Mouse (Mus musculus) kidney, adult 10 weeks (tissue): ENCODE results near the gene Cnih3. TPM values are rescaled to one million over a fixed set of nuclear protein-coding genes. Genes with fewer than 3 reads are reported as not detected.

ENCODE experiments used
- polyA plus RNA-seq: library from polyadenylated mRNA; stranded (reverse); fragments of 350-450 nt; fragmentation: Illumina TruSeq; extraction: RNeasy Lipid Tissue Mini Kit (QIAGEN cat#74804); gene quantifications from one replicate; pipeline ENCODE4 v1.2.3, GENCODE M21; 2014; ENCODE audit warnings: low read depth, low replicate concordance

Gene Cnih3
- not detected for polyA plus RNA-seq

GRCm38 (mm10) chr1:181352367-181353199 is at the start of gene Cnih3:
TSS of gene Cnih3 (plus strand) at chr1:181352628.

Other genes starting within 250 kb of the Cnih3 start
- 13.7 TPM for gene Nvl, start 208.4 kb upstream of the Cnih3 start, polyA plus RNA-seq
- gene Cnih4, start 207.9 kb upstream of the Cnih3 start, polyA plus RNA-seq = 205 TPM
- gene Wdr26, start 140.6 kb upstream of the Cnih3 start, polyA plus RNA-seq = 108 TPM
- gene Ccdc121, start 158.8 kb downstream of the Cnih3 start, polyA plus RNA-seq = 0.40 TPM
- not detected for gene Dnah14, start 223.9 kb downstream of the Cnih3 start, polyA plus RNA-seq